Mouse (Mus musculus) CH12.LX (cell line): ENCODE results near the gene Lin9. TPM values are rescaled to one million over a fixed set of nuclear protein-coding genes. Genes with fewer than 3 reads are reported as not detected.

Source experiments
- DNase-seq: peaks from one replicate; pipeline ENCODE4 v3.0.0-alpha.2; 2013; ENCODE audit errors: extremely low read depth
- H3K27ac ChIP-seq: 2 replicates; pipeline ENCODE4 v1.5.1; 2012; ENCODE audit warnings: low read depth, mild to moderate bottlenecking, control low read depth, moderate library complexity; ENCODE audit not compliant: insufficient read depth
- H3K27me3 ChIP-seq: replicated peaks from 2 replicates; pipeline ENCODE3; 2012; ENCODE audit warnings: inconsistent platforms
- H3K36me3 ChIP-seq, 2 experiments: replicated peaks in 1 of 2; 2 replicates each; pipeline versions ENCODE3 to v1.6.1; 2012; ENCODE audit warnings: inconsistent platforms in 1 of 2, low read length in 1 of 2, mild to moderate bottlenecking in 1 of 2, mixed read lengths in 1 of 2, moderate library complexity in 1 of 2; ENCODE audit not compliant: control insufficient read depth in 1 of 2, insufficient read depth in 1 of 2
- H3K4me1 ChIP-seq, 2 experiments: 2 replicates each; pipeline ENCODE4 v1.6.1; 2012; ENCODE audit warnings: inconsistent platforms in 1 of 2, moderate library complexity in 1 of 2; ENCODE audit not compliant: insufficient read depth in 2 of 2, control insufficient read depth in 1 of 2
- H3K4me2 ChIP-seq: 2 replicates; pipeline ENCODE4 v1.6.1; 2012; ENCODE audit warnings: low read depth, mild to moderate bottlenecking, control low read depth; ENCODE audit not compliant: poor library complexity, insufficient read depth, severe bottlenecking
- H3K4me3 ChIP-seq, 3 experiments: fragments of 150-350 bp in 1 of 3; sonication (generic) in 1 of 3; replicated peaks in 1 of 3; 2 replicates each; pipeline versions ENCODE3 to v1.5.1; 2011 to 2012; ENCODE audit warnings: low read depth in 2 of 3, low read length in 2 of 3, mild to moderate bottlenecking in 2 of 3, moderate library complexity in 2 of 3, control low read depth in 1 of 3, improper control_type of control experiment in 1 of 3, inconsistent platforms in 1 of 3, mixed read lengths in 1 of 3; ENCODE audit not compliant: poor library complexity in 1 of 3
- H3K79me2 ChIP-seq: replicated peaks from 2 replicates; pipeline ENCODE4 v1.6.1; 2012; ENCODE audit warnings: mild to moderate bottlenecking, moderate library complexity; ENCODE audit not compliant: control insufficient read depth, poor library complexity, insufficient read depth, severe bottlenecking; ENCODE audit errors: extremely low read depth
- H3K9ac ChIP-seq: 2 replicates; pipeline ENCODE4 v1.6.1; 2012; ENCODE audit warnings: low read depth, mild to moderate bottlenecking, control low read depth, moderate library complexity; ENCODE audit not compliant: insufficient read depth
- H3K9me3 ChIP-seq: replicated peaks from 2 replicates; pipeline ENCODE3; 2012; ENCODE audit warnings: low read length, inconsistent platforms, mixed read lengths
- BHLHE40 ChIP-seq: IDR thresholded peaks from 2 replicates; pipeline ENCODE4 v1.6.1; 2011; ENCODE audit warnings: mild to moderate bottlenecking, low read depth, low read length, improper control_type of control experiment
- CHD1 ChIP-seq: IDR thresholded peaks from 2 replicates; pipeline ENCODE4 v1.6.1; 2012; ENCODE audit warnings: low read depth, low read length, improper control_type of control experiment, inconsistent platforms
- CHD2 ChIP-seq: IDR thresholded peaks from 2 replicates; pipeline ENCODE4 v1.6.1; 2011; ENCODE audit warnings: low read length, improper control_type of control experiment
- CTCF ChIP-seq, 2 experiments: IDR thresholded peaks in 1 of 2; conservative IDR thresholded peaks in 1 of 2; 2 replicates each; pipeline ENCODE4 v1.5.1; 2011 to 2012; ENCODE audit warnings: low read depth in 2 of 2, low read length in 2 of 2, improper control_type of control experiment in 1 of 2, inconsistent platforms in 1 of 2, mild to moderate bottlenecking in 1 of 2, moderate library complexity in 1 of 2
- E2F4 ChIP-seq: IDR thresholded peaks from 2 replicates; pipeline ENCODE4 v1.6.1; 2011; ENCODE audit warnings: low read depth, low read length, improper control_type of control experiment; ENCODE audit not compliant: insufficient replicate concordance
- ELF1 ChIP-seq: IDR thresholded peaks from 2 replicates; pipeline ENCODE4 v1.6.1; 2014; ENCODE audit warnings: low read depth, mild to moderate bottlenecking, inconsistent platforms, low read length, improper control_type of control experiment
- EP300 ChIP-seq: IDR thresholded peaks from 2 replicates; pipeline ENCODE4 v1.6.1; 2011; ENCODE audit warnings: low read length, improper control_type of control experiment
- ETS1 ChIP-seq: conservative IDR thresholded peaks from 2 replicates; pipeline ENCODE4 v1.6.1; 2012; ENCODE audit warnings: low read depth, mild to moderate bottlenecking, inconsistent platforms, low read length, improper control_type of control experiment, moderate library complexity
- GABPA ChIP-seq: IDR thresholded peaks from 2 replicates; pipeline ENCODE4 v1.6.1; 2012; ENCODE audit warnings: low read depth, low read length, improper control_type of control experiment, inconsistent platforms; ENCODE audit not compliant: insufficient replicate concordance
- HCFC1 ChIP-seq: IDR thresholded peaks from 2 replicates; pipeline ENCODE4 v1.6.1; 2012; ENCODE audit warnings: low read depth, mild to moderate bottlenecking, inconsistent platforms, low read length, improper control_type of control experiment
- IRF4 ChIP-seq: IDR thresholded peaks from 2 replicates; pipeline ENCODE4 v1.6.1; 2014; ENCODE audit warnings: low read depth, mild to moderate bottlenecking, inconsistent platforms, low read length, improper control_type of control experiment
- JUN ChIP-seq: IDR thresholded peaks from 2 replicates; pipeline ENCODE4 v1.6.1; 2011; ENCODE audit warnings: low read depth, mild to moderate bottlenecking, low read length, improper control_type of control experiment, moderate library complexity; ENCODE audit not compliant: insufficient read depth
- JUND ChIP-seq: conservative IDR thresholded peaks from 2 replicates; pipeline ENCODE4 v1.6.1; 2011; ENCODE audit warnings: low read depth, low read length, improper control_type of control experiment
- KAT2A ChIP-seq: IDR thresholded peaks from 2 replicates; pipeline ENCODE4 v1.6.1; 2012; ENCODE audit warnings: low read length, improper control_type of control experiment, inconsistent platforms; ENCODE audit not compliant: insufficient replicate concordance
- MAFK ChIP-seq: IDR thresholded peaks from 2 replicates; pipeline ENCODE4 v1.6.1; 2011; ENCODE audit warnings: low read length, improper control_type of control experiment; ENCODE audit not compliant: insufficient replicate concordance
- MAX ChIP-seq: IDR thresholded peaks from 2 replicates; pipeline ENCODE4 v1.6.1; 2011; ENCODE audit warnings: low read length, improper control_type of control experiment
- MAZ ChIP-seq: IDR thresholded peaks from 2 replicates; pipeline ENCODE4 v1.6.1; 2012; ENCODE audit warnings: low read depth, mild to moderate bottlenecking, inconsistent platforms, low read length, improper control_type of control experiment, moderate library complexity
- MEF2A ChIP-seq: IDR thresholded peaks from 2 replicates; pipeline ENCODE4 v1.6.1; 2014; ENCODE audit warnings: low read depth, mild to moderate bottlenecking, inconsistent platforms, low read length, improper control_type of control experiment, borderline replicate concordance
- MXI1 ChIP-seq: IDR thresholded peaks from 2 replicates; pipeline ENCODE4 v1.6.1; 2011; ENCODE audit warnings: mild to moderate bottlenecking, low read depth, low read length, improper control_type of control experiment
- MYC ChIP-seq: IDR thresholded peaks from 2 replicates; pipeline ENCODE4 v1.6.1; 2011; ENCODE audit warnings: low read depth, mild to moderate bottlenecking, improper control_type of control experiment, low read length
- NELFE ChIP-seq: IDR thresholded peaks from 2 replicates; pipeline ENCODE4 v1.6.1; 2011; ENCODE audit warnings: low read depth, low read length, improper control_type of control experiment
- NRF1 ChIP-seq: IDR thresholded peaks from 2 replicates; pipeline ENCODE4 v1.6.1; 2014; ENCODE audit warnings: low read depth, mild to moderate bottlenecking, inconsistent platforms, low read length, improper control_type of control experiment, moderate library complexity
- PAX5 ChIP-seq: IDR thresholded peaks from 2 replicates; pipeline ENCODE4 v1.6.1; 2012; ENCODE audit warnings: low read length, inconsistent platforms, mixed read lengths
- POLR2A ChIP-seq: IDR thresholded peaks from 2 replicates; pipeline ENCODE4 v1.6.1; 2011; ENCODE audit warnings: low read depth, mild to moderate bottlenecking, improper control_type of control experiment, low read length
- POLR2AphosphoS2 ChIP-seq: IDR thresholded peaks from 2 replicates; pipeline ENCODE4 v1.6.1; 2011; ENCODE audit warnings: low read depth, low read length, improper control_type of control experiment
- RAD21 ChIP-seq: IDR thresholded peaks from 2 replicates; pipeline ENCODE4 v1.6.1; 2011; ENCODE audit warnings: low read depth, mild to moderate bottlenecking, low read length, improper control_type of control experiment, moderate library complexity
- RCOR1 ChIP-seq: conservative IDR thresholded peaks from 2 replicates; pipeline ENCODE4 v1.6.1; 2012; ENCODE audit warnings: low read depth, mild to moderate bottlenecking, inconsistent platforms, low read length, improper control_type of control experiment
- SIN3A ChIP-seq: IDR thresholded peaks from 2 replicates; pipeline ENCODE4 v1.6.1; 2012; ENCODE audit warnings: low read length, improper control_type of control experiment, inconsistent platforms
- SMC3 ChIP-seq: IDR thresholded peaks from 2 replicates; pipeline ENCODE4 v1.6.1; 2011; ENCODE audit warnings: low read depth, low read length, improper control_type of control experiment
- TBP ChIP-seq: conservative IDR thresholded peaks from 2 replicates; pipeline ENCODE4 v1.6.1; 2011; ENCODE audit warnings: low read depth, low read length, improper control_type of control experiment
- TCF12 ChIP-seq: IDR thresholded peaks from 2 replicates; pipeline ENCODE4 v1.6.1; 2014; ENCODE audit warnings: low read depth, mild to moderate bottlenecking, inconsistent platforms, low read length, improper control_type of control experiment
- UBTF ChIP-seq: IDR thresholded peaks from 2 replicates; pipeline ENCODE4 v1.6.1; 2012; ENCODE audit warnings: low read depth, mild to moderate bottlenecking, inconsistent platforms, low read length, improper control_type of control experiment, moderate library complexity
- USF1 ChIP-seq: IDR thresholded peaks from 2 replicates; pipeline ENCODE4 v1.6.1; 2014; ENCODE audit warnings: low read depth, mild to moderate bottlenecking, inconsistent platforms, low read length, improper control_type of control experiment
- USF2 ChIP-seq: conservative IDR thresholded peaks from 2 replicates; pipeline ENCODE4 v1.6.1; 2011; ENCODE audit warnings: low read depth, low read length, improper control_type of control experiment
- ZC3H11A ChIP-seq: IDR thresholded peaks from 2 replicates; pipeline ENCODE4 v1.6.1; 2012; ENCODE audit warnings: low read depth, mild to moderate bottlenecking, inconsistent platforms, low read length, improper control_type of control experiment
- ZKSCAN1 ChIP-seq: IDR thresholded peaks from 2 replicates; pipeline ENCODE4 v1.6.1; 2012; ENCODE audit warnings: low read depth, inconsistent platforms, low read length, improper control_type of control experiment, borderline replicate concordance
- ZMIZ1 ChIP-seq: IDR thresholded peaks from 2 replicates; pipeline ENCODE4 v1.6.1; 2012; ENCODE audit warnings: low read depth, mild to moderate bottlenecking, inconsistent platforms, low read length, improper control_type of control experiment
- ZNF384 ChIP-seq: IDR thresholded peaks from 2 replicates; pipeline ENCODE4 v1.6.1; 2012; ENCODE audit warnings: low read depth, low read length, improper control_type of control experiment, inconsistent platforms
- dilution Hi-C: fragments of 300-500 bp; cut with MboI; formaldehyde crosslinking; loops from 2 replicates; pipeline ENCODE4 v1.14.3; 2020; ENCODE audit warnings: low sequenced_read_pairs; ENCODE audit not compliant: extremely low pct_unique_long_range_greater_than_20kb, extremely low pct_ligation_motif_present
- in situ Hi-C: fragments of 300-500 bp; cut with MboI; formaldehyde crosslinking; loops from 3 replicates; pipeline ENCODE4 v1.14.3; 2019; ENCODE audit warnings: low sequenced_read_pairs, low pct_ligation_motif_present, low pct_unique_long_range_greater_than_20kb, mixed read lengths
- polyA plus RNA-seq: library from polyadenylated mRNA; unstranded; fragments of >175 nt; gene quantifications from 2 replicates; pipeline ENCODE4 v1.2.1, GENCODE M21; 2012; ENCODE audit warnings: low read depth; ENCODE audit not compliant: insufficient read length
- total RNA-seq, 2 experiments: library from RNA; depleted of rRNA; stranded (reverse); fragments of 300-350 nt in 1 of 2; fragments of >200 nt in 1 of 2; gene quantifications; 2 replicates each; pipeline ENCODE4 v1.2.3; 2012 to 2014

Lin9 gene
- total and polyA plus RNA-seq, 3 experiments = 7.6 to 24.5 (median 13.5) TPM

DNA sequence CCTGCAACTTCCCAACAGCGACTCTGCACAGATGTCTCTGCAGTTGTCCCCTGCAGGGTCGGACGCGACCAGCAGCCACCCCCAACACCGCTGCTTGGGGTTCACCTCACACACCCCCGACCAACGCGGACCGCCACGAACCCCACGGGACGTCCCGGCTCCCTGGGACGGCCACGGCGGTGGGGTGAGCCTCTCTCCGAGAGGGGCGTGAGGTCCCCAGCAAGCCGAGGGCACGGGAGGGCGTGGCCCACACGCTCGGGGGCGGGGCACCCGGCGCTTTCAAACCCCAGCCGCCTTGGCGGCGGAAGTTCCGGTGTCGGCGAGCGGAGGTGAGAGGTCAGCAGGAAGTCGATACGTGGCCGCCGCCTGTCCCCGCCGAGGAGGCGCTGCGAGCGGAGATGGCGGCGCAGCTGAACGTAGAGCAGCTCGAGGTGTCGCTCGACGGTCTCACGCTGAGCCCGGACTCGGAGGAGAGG, 84.8 kb downstream of the Lin9 start, which contains the start of gene Acbd3:
Acbd3 (plus strand) TSS at position 340 of the 476 bp plus-strand sequence.
- Histone ChIP-seq H3K79me2 (peaks cover 38% of the 10 kb centered on the region), H3K27ac (no peak within 1 kb of the TSS), H3K36me3 (no peaks in the 10 kb centered on the region), H3K27me3 (no peaks in the 10 kb centered on the region), H3K4me2 (peak within 1 kb of the TSS; percentile 76), H3K9ac (peak within 1 kb of the TSS; percentile 79), H3K4me3 (peak within 1 kb of the TSS; percentile 65 to 99 (median 94)), H3K4me1 (peaks cover 6 to 43% of the 10 kb centered on the region in 2 experiments; a peak in 3 of 4 replicates), H3K9me3 (no peaks in the 10 kb centered on the region)
- in situ Hi-C loops = no loop called here
- TF ChIP-seq SMC3 (no peak), MAZ (0 out of 2 replicates have a peak, but pooled peaks have one; percentile 27), JUN (no peak), ETS1 (no peak), RCOR1 (no peak), KAT2A (peak; percentile 70; the same call in 1 of the 2 replicates), ZKSCAN1 (no peak), TBP (0 out of 2 replicates have a peak, but pooled peaks have one; percentile 26), MXI1 (peak; percentile 87), POLR2AphosphoS2 (no peak), MYC (no peak), ELF1 (peak; percentile 91), USF1 (no peak), BHLHE40 (peak; percentile 55), ZC3H11A (no peak), IRF4 (peak; percentile 12; the same call in 1 of the 2 replicates), E2F4 (no peak), NELFE (peak; percentile 68; the same call in 1 of the 2 replicates), ZMIZ1 (peak; percentile 73), JUND (no peak), GABPA (no peak), CTCF (conservative IDR thresholded peaks at IDR 0.05 in 1 of 2, IDR thresholded peaks at IDR 0.05 in 1 of 2; ENCODE audit: low read depth in 2 of 2, low read length in 2 of 2) (peak in 1 of 2 experiments; percentile 19; a peak in 2 of 4 replicates), POLR2A (peak; percentile 90), MAFK (no peak), EP300 (no peak), CHD2 (peak; percentile 55; the same call in 1 of the 2 replicates), ZNF384 (no peak), SIN3A (peak; percentile 90), UBTF (no peak; the same call in 1 of the 2 replicates), RAD21 (no peak), CHD1 (no peak), USF2 (no peak), MAX (no peak), HCFC1 (peak; percentile 86), PAX5 (no peak), NRF1 (peak; percentile 39; the same call in 1 of the 2 replicates), MEF2A (no peak), TCF12 (no peak)
- dilution Hi-C loops = no loop called here
- peak; percentile 88 for DNase-seq
